In genomic region chr11:98695408-98695807, GRCm38 (mm10) we compare ENCODE assay signal across 28 mouse cellular contexts. TPM values are rescaled to one million over a fixed set of nuclear protein-coding genes. Genes with fewer than 3 reads are reported as not detected.
A peak's percentile ranks its signal among the peaks of the same experiment; 100 is the strongest.
DNase-seq lines count a peak whose midpoint lies in the region; ATAC-seq lines count a peak whose summit lies in the region.
"Had no signal": no experiment of that assay in that cellular context is flagged by ENCODE, and none has a peak within 500 bp of the region (broad histone marks: within the 10 kb centered on the region; RNA-seq: fewer than 3 reads in every experiment).

No protein-coding gene starts in this region.

- H3K36me3 ChIP-seq in hindbrain, embryonic 10.5 days, result peaks cover 71% of the 10 kb centered on the region
- H3K36me3 ChIP-seq in hindbrain, embryonic 14.5 days (replicated peaks; ENCODE audit: control insufficient read depth, insufficient read depth), result peaks cover 66% of the 10 kb centered on the region
- H3K36me3 ChIP-seq in midbrain, embryonic 11.5 days (ENCODE audit: control insufficient read depth, insufficient read depth, low read length), result peaks cover 19% of the 10 kb centered on the region
- peaks cover 63% of the 10 kb centered on the region for H3K36me3 ChIP-seq in midbrain, embryonic 14.5 days (ENCODE audit: control insufficient read depth, insufficient read depth, low read length)

- no peaks in the 10 kb centered on the region for H3K27me3 ChIP-seq in hindbrain, embryonic 10.5 days (ENCODE audit: insufficient read depth, poor library complexity, severe bottlenecking)
- H3K27me3 ChIP-seq in hindbrain, embryonic 14.5 days (ENCODE audit: control insufficient read depth, insufficient read depth, low read length), result no peaks in the 10 kb centered on the region
- no peaks in the 10 kb centered on the region for H3K27me3 ChIP-seq in midbrain, embryonic 11.5 days (ENCODE audit: control insufficient read depth, insufficient read depth, low read length)
- no peaks in the 10 kb centered on the region for H3K27me3 ChIP-seq in midbrain, embryonic 14.5 days (ENCODE audit: control insufficient read depth, insufficient read depth, low read length)
- H3K27me3 ChIP-seq: CH12.LX; embryonic facial prominence, embryonic 12.5 days; embryonic facial prominence, embryonic 15.5 days; heart, embryonic 12.5 days; Patski had no signal

- H3K9ac ChIP-seq in hindbrain, embryonic 14.5 days, result no peak overlapping the region
- H3K9ac ChIP-seq in midbrain, embryonic 11.5 days (ENCODE audit: low read length), result peak overlapping the region; percentile 11; the same call in 1 of the 2 replicates
- no peak overlapping the region for H3K9ac ChIP-seq in midbrain, embryonic 14.5 days (replicated peaks; ENCODE audit: low read length)
- H3K9ac ChIP-seq: embryonic facial prominence, embryonic 12.5 days; embryonic facial prominence, embryonic 15.5 days; heart, embryonic 12.5 days; heart, embryonic 15.5 days had no signal

- 0 out of 2 replicates have a peak, but pooled peaks cover 5% of the 10 kb centered on the region for H3K4me1 ChIP-seq in hindbrain, embryonic 10.5 days (replicated peaks)
- no peaks in the 10 kb centered on the region for H3K4me1 ChIP-seq in hindbrain, embryonic 14.5 days (replicated peaks; ENCODE audit: control insufficient read depth, insufficient read depth, low read length)
- H3K4me1 ChIP-seq in midbrain, embryonic 11.5 days (ENCODE audit: control insufficient read depth, insufficient read depth, low read length), result no peaks in the 10 kb centered on the region
- H3K4me1 ChIP-seq in midbrain, embryonic 14.5 days (ENCODE audit: control insufficient read depth, insufficient read depth, low read length), result no peaks in the 10 kb centered on the region

- 0 out of 2 replicates have a peak overlapping the region, but pooled peaks have one; percentile 31 for H3K27ac ChIP-seq in hindbrain, embryonic 10.5 days
- no peak overlapping the region for H3K27ac ChIP-seq in hindbrain, embryonic 14.5 days
- H3K27ac ChIP-seq in midbrain, embryonic 11.5 days (ENCODE audit: low read depth, low read length), result no peak overlapping the region
- no peak overlapping the region for H3K27ac ChIP-seq in midbrain, embryonic 14.5 days (replicated peaks; ENCODE audit: low read depth, low read length)
- H3K27ac ChIP-seq: embryonic facial prominence, embryonic 12.5 days; embryonic facial prominence, embryonic 15.5 days; gastrocnemius, adult 2 months; heart, embryonic 15.5 days had no signal

- ATAC-seq in hindbrain, embryonic 14.5 days (ENCODE audit: low FRiP score), result no peak
- ATAC-seq in midbrain, embryonic 11.5 days (ENCODE audit: low FRiP score), result no peak
- ATAC-seq in midbrain, embryonic 14.5 days (ENCODE audit: low FRiP score, low TSS enrichment), result no peak
- ATAC-seq: forebrain, embryonic 14.5 days; hindbrain, embryonic 16.5 days; inflammation-experienced regulatory T-cells, adult 6 months; intestine, embryonic 16.5 days; Patski had no signal

- no peak overlapping the region for H3K4me2 ChIP-seq in hindbrain, embryonic 14.5 days (replicated peaks)
- H3K4me2 ChIP-seq in midbrain, embryonic 11.5 days, result no peak overlapping the region
- H3K4me2 ChIP-seq in midbrain, embryonic 14.5 days (ENCODE audit: low read length), result no peak overlapping the region
- H3K4me2 ChIP-seq: embryonic facial prominence, embryonic 12.5 days; embryonic facial prominence, embryonic 15.5 days; heart, embryonic 12.5 days; heart, embryonic 15.5 days had no signal

- peak; percentile 28 to 63 for DNase-seq in cerebellum, postnatal 14 days
- DNase-seq in cerebellum, adult 18-20 months, result no peak
- no peak for DNase-seq in hindbrain, embryonic 10.5 days (ENCODE audit: low spot score)
- DNase-seq in hindbrain, embryonic 14.5 days (ENCODE audit: low spot score), result no peak
- no peak for DNase-seq in midbrain, embryonic 11.5 days (ENCODE audit: low spot score, missing footprints)
- DNase-seq in midbrain, embryonic 14.5 days, result no peak
- DNase-seq in right cerebral cortex, postnatal 4 days, result peak; percentile 38
- DNase-seq in right cerebral cortex, postnatal 25 days, result no peak
- DNase-seq: adrenal gland, postnatal 10 days; adrenal gland, postnatal 36 days; B cell, adult 2 months; cerebellum, adult 8-10 months; gastrocnemius, adult 2 months; gastrocnemius, postnatal 25 days; heart, postnatal 36 days had no signal

- 75% methylated on average over 14 of the region's 14 CpGs for WGBS in hindbrain, embryonic 10.5 days
- 73% methylated on average over 12 of the region's 14 CpGs for WGBS in hindbrain, embryonic 14.5 days
- 75% methylated on average over 14 of the region's 14 CpGs for WGBS in midbrain, embryonic 11.5 days
- WGBS in midbrain, embryonic 14.5 days, result 73% methylated on average over 14 of the region's 14 CpGs

- H3K9me3 ChIP-seq in hindbrain, embryonic 10.5 days, result no peaks in the 10 kb centered on the region
- no peaks in the 10 kb centered on the region for H3K9me3 ChIP-seq in hindbrain, embryonic 14.5 days (ENCODE audit: control insufficient read depth, low read length)
- no peaks in the 10 kb centered on the region for H3K9me3 ChIP-seq in midbrain, embryonic 11.5 days (ENCODE audit: control insufficient read depth, low read length)
- no peaks in the 10 kb centered on the region for H3K9me3 ChIP-seq in midbrain, embryonic 14.5 days (ENCODE audit: control insufficient read depth, low read length)
- H3K9me3 ChIP-seq: embryonic facial prominence, embryonic 12.5 days; embryonic facial prominence, embryonic 15.5 days; G1E; heart, embryonic 12.5 days; heart, embryonic 15.5 days had no signal

- H3K4me3 ChIP-seq in hindbrain, embryonic 10.5 days, result no peak overlapping the region
- no peak overlapping the region for H3K4me3 ChIP-seq in hindbrain, embryonic 14.5 days (replicated peaks; ENCODE audit: low read length)
- H3K4me3 ChIP-seq in midbrain, embryonic 11.5 days (ENCODE audit: low read depth, low read length), result no peak overlapping the region
- no peak overlapping the region for H3K4me3 ChIP-seq in midbrain, embryonic 14.5 days (replicated peaks; ENCODE audit: low read depth, low read length)
- H3K4me3 ChIP-seq: embryonic facial prominence, embryonic 12.5 days; embryonic facial prominence, embryonic 15.5 days; gastrocnemius, adult 2 months; heart, embryonic 12.5 days; heart, embryonic 15.5 days had no signal

RNA-seq across cellular contexts. Expression of gene Csf3, which starts 5.7 kb away (rescaled TPM):
- not detected in 2 replicates for polyA plus RNA-seq in hindbrain, embryonic 10.5 days (2016; fragmentation: Nextera tagmentation; extraction: Ambion mirVana)
- not detected in 2 replicates for polyA plus RNA-seq in hindbrain, embryonic 14.5 days (2014; fragmentation: Nextera tagmentation; extraction: Ambion mirVana)
- polyA plus RNA-seq in midbrain, embryonic 11.5 days (2014; fragmentation: Nextera tagmentation; extraction: Ambion mirVana), result not detected in 2 replicates
- polyA plus RNA-seq in midbrain, embryonic 14.5 days (2014; fragmentation: Nextera tagmentation; extraction: Ambion mirVana), result not detected in 2 replicates
- polyA plus RNA-seq: embryonic facial prominence, embryonic 12.5 days; forebrain, embryonic 11.5 days; forebrain, embryonic 14.5 days; G1E; heart, embryonic 12.5 days; heart, embryonic 15.5 days; hindbrain, embryonic 11.5 days; hindbrain, embryonic 16.5 days; inflammation-experienced regulatory T-cells, adult 6 months; intestine, embryonic 16.5 days had no signal

RNA-seq across cellular contexts. Expression of gene Psmd3, which starts 13.1 kb away (rescaled TPM):
- polyA plus RNA-seq in hindbrain, embryonic 10.5 days (2016; fragmentation: Nextera tagmentation; extraction: Ambion mirVana), result 251 and 281 TPM in 2 replicates
- 130 and 141 TPM in 2 replicates for polyA plus RNA-seq in hindbrain, embryonic 14.5 days (2014; fragmentation: Nextera tagmentation; extraction: Ambion mirVana)
- 142 and 155 TPM in 2 replicates for polyA plus RNA-seq in midbrain, embryonic 11.5 days (2014; fragmentation: Nextera tagmentation; extraction: Ambion mirVana)
- 135 and 164 TPM in 2 replicates for polyA plus RNA-seq in midbrain, embryonic 14.5 days (2014; fragmentation: Nextera tagmentation; extraction: Ambion mirVana)

RNA-seq across cellular contexts. Expression of gene Gsdma, which starts 31.3 kb away (rescaled TPM):
- 0.09 TPM in 1 of 2 replicates, not detected in the other for polyA plus RNA-seq in hindbrain, embryonic 10.5 days (2016; fragmentation: Nextera tagmentation; extraction: Ambion mirVana)
- not detected in 2 replicates for polyA plus RNA-seq in hindbrain, embryonic 14.5 days (2014; fragmentation: Nextera tagmentation; extraction: Ambion mirVana)
- polyA plus RNA-seq in midbrain, embryonic 11.5 days (2014; fragmentation: Nextera tagmentation; extraction: Ambion mirVana), result not detected in 2 replicates
- polyA plus RNA-seq in midbrain, embryonic 14.5 days (2014; fragmentation: Nextera tagmentation; extraction: Ambion mirVana), result not detected in 2 replicates
- polyA plus RNA-seq: forebrain, embryonic 11.5 days; forebrain, embryonic 14.5 days; heart, embryonic 12.5 days; heart, embryonic 15.5 days; hindbrain, embryonic 11.5 days; inflammation-experienced regulatory T-cells, adult 6 months had no signal

RNA-seq across cellular contexts. Expression of gene Med24, which starts 33.8 kb away (rescaled TPM):
- polyA plus RNA-seq in hindbrain, embryonic 10.5 days (2016; fragmentation: Nextera tagmentation; extraction: Ambion mirVana), result 76.9 and 83.6 TPM in 2 replicates
- polyA plus RNA-seq in hindbrain, embryonic 14.5 days (2014; fragmentation: Nextera tagmentation; extraction: Ambion mirVana), result 58.4 and 62.7 TPM in 2 replicates
- 66.1 and 67.1 TPM in 2 replicates for polyA plus RNA-seq in midbrain, embryonic 11.5 days (2014; fragmentation: Nextera tagmentation; extraction: Ambion mirVana)
- 65.7 and 81.1 TPM in 2 replicates for polyA plus RNA-seq in midbrain, embryonic 14.5 days (2014; fragmentation: Nextera tagmentation; extraction: Ambion mirVana)

RNA-seq across cellular contexts. Expression of gene Thra, which starts 45.0 kb away (rescaled TPM):
- polyA plus RNA-seq in hindbrain, embryonic 10.5 days (2016; fragmentation: Nextera tagmentation; extraction: Ambion mirVana), result 12.8 and 22.2 TPM in 2 replicates
- polyA plus RNA-seq in hindbrain, embryonic 14.5 days (2014; fragmentation: Nextera tagmentation; extraction: Ambion mirVana), result 165 and 181 TPM in 2 replicates
- 21.9 and 23.7 TPM in 2 replicates for polyA plus RNA-seq in midbrain, embryonic 11.5 days (2014; fragmentation: Nextera tagmentation; extraction: Ambion mirVana)
- 175 and 194 TPM in 2 replicates for polyA plus RNA-seq in midbrain, embryonic 14.5 days (2014; fragmentation: Nextera tagmentation; extraction: Ambion mirVana)

Comparison
In these comparisons a context has a peak if more than half of its experiments do, and no peak if none do; other contexts are left out.
1. DNase-seq: peak in cerebellum, postnatal 14 days (2 of 2) and right cerebral cortex, postnatal 4 days (single experiment); none in cerebellum, adult 18-20 months (0 of 2), hindbrain, embryonic 10.5 days (single experiment), hindbrain, embryonic 14.5 days (single experiment), midbrain, embryonic 11.5 days (single experiment), midbrain, embryonic 14.5 days (single experiment) and right cerebral cortex, postnatal 25 days (single experiment).